Mouse (Mus musculus) neural tube, embryonic 10.5 days (tissue): ENCODE data around the gene Eif2b4.
A peak's percentile ranks its signal among the peaks of the same experiment; 100 is the strongest.

ENCODE experiments used
- DNase-seq: peaks from one replicate; pipeline ENCODE4 v3.0.0-alpha.2; 2017; ENCODE audit warnings: low spot score; ENCODE audit errors: extremely low spot score

The Eif2b4 gene

DNA sequence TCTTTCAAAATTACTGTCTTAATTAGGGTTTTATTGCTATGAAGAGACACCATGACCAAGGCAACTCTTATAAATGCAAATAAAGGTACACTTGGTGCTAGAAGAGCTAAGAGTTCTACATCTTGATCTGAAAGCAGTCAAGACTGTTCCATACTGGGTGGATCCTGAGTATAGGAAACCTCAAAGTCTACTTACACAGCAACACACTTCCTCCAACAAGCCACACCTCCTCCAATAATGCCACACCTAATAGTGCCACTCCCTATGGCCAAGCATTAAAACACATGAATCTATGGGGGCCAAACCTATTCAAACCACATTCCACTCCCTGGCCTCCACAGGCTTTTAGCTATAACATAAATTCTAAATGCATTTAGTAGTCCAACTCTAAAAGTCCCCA, 30.8 kb downstream of the Eif2b4 start:
- no peak for DNase-seq

DNA sequence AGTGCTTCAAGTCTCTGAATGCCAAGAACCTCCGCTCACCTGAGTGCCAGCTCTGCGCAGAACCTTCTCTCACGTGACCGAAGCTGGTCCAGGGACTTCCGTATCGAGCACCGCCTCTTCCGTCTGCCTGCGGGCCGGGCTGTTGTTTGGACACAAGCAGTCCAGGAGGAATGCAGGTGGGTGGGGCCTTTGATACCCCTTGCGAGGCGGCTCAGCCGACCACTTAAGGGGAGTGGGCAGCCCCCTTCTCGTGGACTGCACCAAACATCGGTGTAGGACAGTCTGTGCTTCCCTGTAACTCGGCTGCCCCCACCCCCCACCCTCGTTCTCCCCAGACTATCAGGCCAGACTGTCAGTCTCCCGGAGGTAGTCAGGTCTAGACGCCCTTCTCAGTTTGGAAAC, 39.1 kb downstream of the Eif2b4 start, which contains the start of gene Mpv17:
Gene Mpv17, minus strand, starts transcription at position 100 of the 402 bp plus-strand sequence.
- DNase-seq: peak; percentile 80

DNA sequence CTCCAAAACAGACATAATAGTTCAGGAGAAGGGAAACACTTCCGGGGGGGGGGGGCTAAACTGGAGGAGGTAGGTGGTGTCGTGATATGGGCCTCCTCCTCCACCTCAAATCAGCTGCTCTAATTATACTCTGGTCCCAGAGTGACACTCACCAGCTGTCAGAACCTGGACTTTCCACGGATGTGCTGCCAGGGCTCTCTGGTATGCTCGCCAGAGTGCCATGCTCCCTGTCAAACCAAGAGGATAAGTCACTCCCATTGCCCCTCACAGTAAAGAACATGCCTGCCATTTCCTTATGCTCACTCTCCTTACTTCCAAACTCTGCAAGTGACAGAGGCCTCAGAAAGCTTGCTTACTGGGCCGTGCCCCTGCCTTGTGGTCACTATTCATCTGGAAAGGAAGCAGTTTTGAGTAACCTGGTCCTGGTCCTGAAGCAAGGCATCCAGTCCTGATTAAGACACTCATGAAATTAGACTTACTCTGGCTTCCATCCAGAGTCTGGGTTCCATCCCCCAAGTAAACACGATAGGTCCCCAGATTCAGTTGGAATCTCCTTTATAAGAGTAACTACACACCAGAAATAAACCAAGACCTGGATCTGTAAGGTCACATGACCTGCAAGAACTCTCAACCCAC, 39.6 kb downstream of the Eif2b4 start:
- no peak for DNase-seq

- no peak for DNase-seq
Observed at GRCm38 (mm10) chr5:31151746-31152145, 41.5 kb downstream of the Eif2b4 start.

DNA sequence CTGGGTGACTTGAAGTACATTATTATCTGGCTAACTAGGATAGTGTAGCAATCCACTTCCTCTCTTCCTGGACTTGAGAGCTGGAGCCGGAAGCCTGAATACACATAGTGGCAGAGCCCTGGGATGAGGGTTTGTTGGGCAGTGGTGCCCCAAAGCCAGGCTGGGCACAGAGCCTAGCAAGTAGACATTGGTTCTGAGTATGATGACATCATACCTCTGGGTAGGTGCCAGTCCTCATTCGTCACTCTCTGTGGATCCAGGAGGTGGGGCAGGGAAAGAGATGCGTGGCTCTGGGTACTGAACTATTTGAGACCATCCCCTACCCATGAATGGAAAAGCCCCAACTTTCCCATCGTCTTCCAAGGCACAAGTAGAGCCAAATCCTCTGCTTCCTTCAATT, 43.4 kb downstream of the Eif2b4 start:
- no peak for DNase-seq

DNA sequence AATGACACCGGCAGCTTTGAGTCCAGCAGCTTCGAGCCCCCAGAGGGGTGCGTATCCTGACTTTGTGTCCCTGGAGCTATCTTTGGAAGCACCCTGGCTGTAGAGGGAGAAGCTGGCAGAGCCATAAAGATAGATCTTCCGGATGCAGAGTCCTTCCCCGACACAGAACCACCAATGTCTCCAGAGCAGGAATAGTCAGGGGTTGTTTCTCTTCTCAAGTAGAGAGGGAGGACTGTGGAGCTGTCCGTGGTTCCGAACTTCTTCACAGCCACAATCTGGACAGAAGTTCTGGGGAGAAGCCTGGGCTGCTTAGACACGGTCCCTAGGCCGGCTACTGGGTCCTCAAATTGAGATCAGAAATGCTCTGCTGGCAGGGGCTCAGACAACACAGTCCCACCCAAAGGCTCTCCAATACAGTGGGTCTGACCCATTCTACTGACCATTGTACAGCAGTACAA, 54.2 kb downstream of the Eif2b4 start:
- DNase-seq: peak; percentile 35

- DNase-seq: peak; percentile 33
Observed at GRCm38 (mm10) chr5:31138241-31138967, 54.8 kb downstream of the Eif2b4 start, which contains the start of gene Ucn. Gene Ucn, minus strand, starts transcription at chr5:31138829.

DNA sequence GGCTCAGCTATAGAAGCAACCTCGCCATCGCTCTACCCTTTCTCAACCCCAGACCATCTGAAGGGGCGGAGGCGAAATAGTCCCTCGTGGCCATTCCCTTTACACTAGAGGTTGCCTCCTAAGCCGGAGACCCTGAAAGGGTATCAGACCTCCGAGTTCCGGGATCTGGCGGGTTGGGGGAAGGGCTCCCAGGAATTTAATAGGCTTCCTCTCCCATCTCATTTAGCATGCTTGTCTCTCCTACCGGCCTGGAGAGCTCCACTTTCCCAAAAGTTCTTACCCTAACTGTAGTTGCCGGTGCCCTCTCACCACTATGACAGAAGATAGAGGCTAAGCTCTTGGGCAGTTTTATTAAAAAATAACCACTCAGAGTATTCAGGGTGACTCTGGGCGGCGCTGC, 55.6 kb downstream of the Eif2b4 start:
- DNase-seq: peak; percentile 28
